Mouse (Mus musculus) stomach, embryonic 15.5 days (tissue): ENCODE results near the gene Kif28. TPM values are rescaled to one million over a fixed set of nuclear protein-coding genes. Genes with fewer than 3 reads are reported as not detected.
"Not testable (repeated sequence)": the region's sequence is repeated elsewhere in the genome, so short reads cannot be mapped to it uniquely, and the experiment has no call there.

Experiments
- ATAC-seq: fragments of 200-750 bp; cut with Nextera tagmentation; 2 replicates; pipeline ENCODE4 v1.8.0; 2017; ENCODE audit warnings: low read depth, moderate number of reproducible peaks, moderate TSS enrichment; ENCODE audit not compliant: insufficient read depth, low FRiP score
- H3K27ac ChIP-seq: fragments of 300-500 bp; sonication (generic); 2 replicates; pipeline ENCODE4 v1.5.1; 2015; ENCODE audit warnings: mild to moderate bottlenecking, inconsistent platforms
- H3K27me3 ChIP-seq: fragments of 300-500 bp; sonication (generic); replicated peaks from 2 replicates; pipeline ENCODE4 v1.6.1; 2015; ENCODE audit warnings: inconsistent platforms
- H3K36me3 ChIP-seq: fragments of 300-500 bp; sonication (generic); 2 replicates; pipeline ENCODE4 v1.6.1; 2015; ENCODE audit warnings: inconsistent platforms
- H3K4me1 ChIP-seq: fragments of 300-500 bp; sonication (generic); 2 replicates; pipeline ENCODE4 v1.6.1; 2015; ENCODE audit warnings: inconsistent platforms
- H3K4me2 ChIP-seq: fragments of 300-500 bp; sonication (generic); 2 replicates; pipeline ENCODE4 v1.6.1; 2015; ENCODE audit warnings: mild to moderate bottlenecking, inconsistent platforms
- H3K4me3 ChIP-seq: fragments of 300-500 bp; sonication (generic); replicated peaks from 2 replicates; pipeline ENCODE4 v1.5.1; 2015; ENCODE audit warnings: inconsistent platforms
- H3K9ac ChIP-seq: fragments of 300-500 bp; sonication (generic); 2 replicates; pipeline ENCODE4 v1.6.1; 2015; ENCODE audit warnings: inconsistent platforms
- H3K9me3 ChIP-seq: fragments of 300-500 bp; sonication (generic); 2 replicates; pipeline ENCODE4 v1.6.1; 2016; ENCODE audit warnings: inconsistent platforms
- WGBS: fragments of 180-500 bp; shearing (Covaris S2); methylation state at CpG from one replicate; pipeline ENCODE4 v1.1.7; 2015; 5-methylcytosine and 5-hydroxymethylcytosine counted together
- polyA plus RNA-seq: library from polyadenylated mRNA; unstranded; fragments of >200 nt; fragmentation: Nextera tagmentation; extraction: Ambion mirVana; gene quantifications from 2 replicates; pipeline ENCODE4 v1.2.1, GENCODE M21; 2015

Gene Kif28
- polyA plus RNA-seq, 1 experiment from 2014 or later = 0.05 TPM

DNA sequence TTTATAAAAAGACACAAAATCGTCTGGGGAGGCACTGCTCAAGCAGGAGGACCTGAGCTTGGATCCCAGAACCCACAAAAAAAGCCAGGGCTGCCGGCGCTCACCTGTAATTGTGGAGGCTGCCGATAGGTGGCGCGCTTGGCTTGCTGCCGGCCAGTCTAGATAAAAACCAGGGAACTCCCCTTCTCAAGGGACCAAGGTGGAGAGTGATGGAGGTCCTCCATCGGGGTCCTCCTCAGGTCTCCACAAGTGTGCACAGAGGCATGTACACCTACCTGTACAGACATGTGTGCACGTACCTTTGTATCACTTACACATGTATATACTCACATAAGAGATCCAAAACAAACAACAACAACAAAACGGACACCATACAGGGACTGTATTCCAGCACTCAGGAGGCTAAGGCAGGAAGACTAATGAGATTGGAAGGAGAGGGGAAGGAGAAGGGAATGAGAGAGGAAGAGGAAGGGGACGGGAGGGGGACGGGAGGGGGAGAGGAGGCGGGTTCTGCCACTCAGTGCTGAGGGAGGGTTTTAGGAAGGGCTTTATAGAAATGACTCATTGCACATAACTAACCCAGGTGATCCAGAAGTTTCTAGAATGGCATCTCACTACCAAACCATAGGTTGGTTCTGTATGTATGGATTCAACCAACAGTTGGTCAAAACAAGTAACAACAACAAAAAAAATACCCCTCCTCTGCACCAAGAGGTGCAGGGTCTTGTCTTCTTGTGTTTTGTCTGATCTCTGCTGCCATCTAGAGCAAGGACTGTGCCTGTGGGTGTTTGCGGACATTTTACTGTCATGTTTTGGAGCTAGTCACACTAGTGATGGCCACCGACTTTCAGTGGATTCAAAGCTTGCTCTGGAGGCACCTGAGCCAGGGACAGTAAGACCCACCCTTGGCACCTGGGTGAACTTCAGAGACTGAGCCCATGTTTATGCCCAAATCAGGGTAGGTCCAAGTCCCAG, 10.3 kb downstream of the Kif28 start:
- no peaks in the 10 kb centered on the region for H3K36me3 ChIP-seq
- no peak; the same call in 1 of the 2 replicates for ATAC-seq
- H3K9ac ChIP-seq = no peak overlapping the region
- no peak overlapping the region for H3K27ac ChIP-seq
- 29% methylated on average over 15 of the region's 15 CpGs for WGBS
- no peak overlapping the region for H3K4me3 ChIP-seq
- H3K9me3 ChIP-seq = no peaks in the 10 kb centered on the region
- no peak overlapping the region for H3K4me2 ChIP-seq
- no peaks in the 10 kb centered on the region for H3K4me1 ChIP-seq
- H3K27me3 ChIP-seq = no peaks in the 10 kb centered on the region

DNA sequence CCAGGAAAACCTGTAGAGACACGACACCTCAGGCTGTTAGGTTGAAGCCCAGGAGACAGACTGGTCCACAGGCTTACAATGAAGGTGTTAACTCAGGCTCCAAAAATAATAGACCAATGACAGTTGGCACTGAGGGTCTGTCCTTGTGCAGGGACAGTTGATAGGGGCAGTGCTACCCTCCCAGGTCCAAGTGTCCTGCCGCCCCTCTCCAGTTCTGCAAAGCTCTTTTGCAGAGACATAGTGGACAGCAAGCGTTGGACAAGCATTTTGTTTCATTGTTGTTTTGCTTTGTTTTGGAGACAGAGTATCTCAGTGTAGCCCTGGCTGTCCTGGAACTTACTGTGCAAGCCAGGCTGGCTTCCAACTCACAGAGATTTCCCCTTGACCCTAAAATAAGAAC, 13.7 kb downstream of the Kif28 start:
- Histone ChIP-seq H3K4me1 (no peaks in the 10 kb centered on the region), H3K27me3 (no peaks in the 10 kb centered on the region), H3K4me3 (no peak overlapping the region), H3K27ac (no peak overlapping the region), H3K4me2 (no peak overlapping the region), H3K9ac (no peak overlapping the region), H3K36me3 (no peaks in the 10 kb centered on the region), H3K9me3 (no peaks in the 10 kb centered on the region)
- no peak for ATAC-seq
- WGBS = 90% methylated on average over 3 of the region's 3 CpGs

DNA sequence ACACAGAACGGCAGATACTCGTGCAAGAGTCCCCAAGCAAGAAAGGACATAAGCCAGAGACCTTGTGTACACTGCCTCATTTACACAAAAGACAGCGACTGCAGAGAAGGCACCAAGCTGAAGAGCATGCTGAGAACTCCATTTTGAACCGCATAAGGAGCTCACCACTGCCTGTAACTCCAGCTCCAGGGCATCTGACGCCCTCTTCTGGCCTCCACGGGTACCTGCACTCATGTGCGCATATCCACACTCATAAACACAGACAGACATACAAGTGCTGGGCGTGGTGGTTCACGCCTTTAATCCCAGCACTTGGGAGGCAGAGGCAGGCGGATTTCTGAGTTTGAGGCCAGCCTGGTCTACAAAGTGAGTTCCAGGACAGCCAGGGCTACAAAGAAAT, 16.4 kb downstream of the Kif28 start:
- Histone ChIP-seq H3K4me1 (no peaks in the 10 kb centered on the region), H3K9me3 (no peaks in the 10 kb centered on the region), H3K27ac (no peak overlapping the region), H3K4me2 (no peak overlapping the region), H3K4me3 (no peak overlapping the region), H3K9ac (no peak overlapping the region), H3K27me3 (no peaks in the 10 kb centered on the region), H3K36me3 (no peaks in the 10 kb centered on the region)
- 85% methylated on average over 10 of the region's 10 CpGs for WGBS
- no peak for ATAC-seq

DNA sequence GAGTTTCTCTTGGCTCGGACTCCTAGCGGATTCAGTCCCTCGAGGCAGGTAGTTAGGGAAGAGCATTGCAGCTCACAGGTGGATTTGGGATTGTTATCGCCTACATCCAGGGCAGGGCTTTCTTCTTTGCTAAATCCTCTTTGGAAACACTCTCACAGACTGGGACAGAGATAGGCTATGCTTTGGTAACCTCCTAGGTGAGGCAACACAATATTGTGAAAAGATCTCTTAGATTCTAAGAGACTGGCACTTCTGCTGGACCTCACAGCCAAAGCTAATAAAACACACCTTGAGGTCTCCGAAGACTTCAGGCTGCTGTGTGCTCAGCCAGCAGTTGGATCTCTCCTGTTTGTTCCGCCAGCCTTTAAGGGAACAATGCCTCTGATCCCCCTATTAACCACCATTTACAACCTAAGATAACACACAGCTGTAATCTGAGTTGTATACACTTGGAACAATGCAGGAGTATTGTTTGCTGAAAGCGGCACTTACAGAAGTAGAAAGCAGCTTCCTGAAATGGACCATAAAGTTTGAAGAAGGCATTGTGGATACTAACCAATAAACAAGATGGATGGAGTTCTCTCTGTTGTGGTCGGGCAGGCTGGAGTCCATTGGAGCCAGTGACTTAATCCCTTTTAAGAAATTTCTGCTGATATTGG, 22.1 kb downstream of the Kif28 start:
- no peak for ATAC-seq
- no peak overlapping the region for H3K27ac ChIP-seq
- H3K36me3 ChIP-seq = no peaks in the 10 kb centered on the region
- H3K4me2 ChIP-seq = no peak overlapping the region
- no peaks in the 10 kb centered on the region for H3K27me3 ChIP-seq
- WGBS = 61% methylated on average over 8 of the region's 8 CpGs
- H3K9me3 ChIP-seq = no peaks in the 10 kb centered on the region
- H3K4me3 ChIP-seq = no peak overlapping the region
- no peaks in the 10 kb centered on the region for H3K4me1 ChIP-seq
- H3K9ac ChIP-seq = no peak overlapping the region

DNA sequence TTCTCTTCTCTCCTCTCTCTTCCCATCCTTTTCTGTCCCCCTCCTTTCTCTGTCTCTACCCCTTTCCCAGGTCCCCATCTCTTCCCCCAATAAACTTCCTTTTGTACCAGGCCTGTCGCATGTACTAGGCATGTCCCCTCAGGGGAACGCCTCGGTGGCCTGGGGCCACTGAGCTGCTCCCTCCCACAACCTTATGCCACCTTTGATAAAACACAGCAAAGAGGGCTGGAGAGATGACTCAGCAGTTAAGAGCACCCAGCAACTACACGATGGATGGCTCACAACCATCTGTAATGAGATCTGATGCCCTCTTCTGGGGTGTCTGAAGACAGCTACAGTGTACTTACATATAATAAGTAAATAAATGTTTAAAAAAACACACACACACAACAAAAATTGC, 29.3 kb downstream of the Kif28 start:
- H3K4me2 ChIP-seq = no peak overlapping the region
- no peaks in the 10 kb centered on the region for H3K9me3 ChIP-seq
- ATAC-seq = no peak; the same call in 1 of the 2 replicates
- no peaks in the 10 kb centered on the region for H3K27me3 ChIP-seq
- no peak overlapping the region for H3K4me3 ChIP-seq
- H3K27ac ChIP-seq = no peak overlapping the region
- WGBS = 83% methylated on average over 4 of the region's 4 CpGs
- H3K36me3 ChIP-seq = no peaks in the 10 kb centered on the region
- no peaks in the 10 kb centered on the region for H3K4me1 ChIP-seq
- H3K9ac ChIP-seq = no peak overlapping the region

DNA sequence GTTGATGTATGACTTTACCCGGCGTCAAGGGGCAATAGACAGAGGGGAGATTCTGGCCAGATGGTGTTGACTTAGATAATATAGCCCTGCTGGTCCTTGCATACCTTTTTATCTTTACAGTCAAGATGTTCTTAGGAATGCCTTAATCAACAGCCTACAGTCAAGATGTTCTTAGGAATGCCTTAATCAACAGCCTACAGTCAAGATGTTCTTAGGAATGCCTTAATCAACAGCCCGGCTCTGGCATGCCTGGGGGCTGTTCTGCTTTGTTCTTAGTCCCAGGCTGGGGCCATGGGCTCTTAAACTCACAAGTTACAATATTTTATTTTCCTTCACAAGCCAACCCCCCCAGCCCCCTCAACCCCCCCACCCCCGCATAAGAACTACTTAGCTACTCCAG, 29.8 kb downstream of the Kif28 start:
- H3K36me3 ChIP-seq, H3K9ac ChIP-seq, ATAC-seq, H3K4me3 ChIP-seq, H3K27ac ChIP-seq, H3K4me1 ChIP-seq, H3K27me3 ChIP-seq, H3K4me2 ChIP-seq, H3K9me3 ChIP-seq: not testable (repeated sequence)
- WGBS = 83% methylated on average over 4 of the region's 4 CpGs

DNA sequence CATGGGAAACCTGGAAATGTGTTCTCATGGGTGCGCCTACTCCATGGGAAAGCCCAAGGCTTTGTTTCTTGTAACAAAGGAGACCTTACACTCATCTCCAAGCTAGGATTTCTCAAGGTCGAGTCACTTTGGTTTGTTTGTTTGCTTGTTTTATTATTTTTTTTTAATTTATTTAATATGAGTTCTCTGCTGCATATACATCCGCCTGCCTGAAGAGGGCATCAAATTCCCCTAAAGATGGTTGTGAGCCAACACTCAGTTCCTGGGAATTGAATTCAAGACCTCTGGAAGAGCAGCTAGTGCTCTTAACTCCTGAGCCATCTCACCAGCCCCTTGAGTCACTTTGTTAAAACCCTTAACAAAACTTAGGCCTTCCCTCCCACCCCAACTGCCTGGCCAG, 31.7 kb downstream of the Kif28 start:
- H3K27ac ChIP-seq = no peak overlapping the region
- H3K9ac ChIP-seq = no peak overlapping the region
- H3K9me3 ChIP-seq = no peaks in the 10 kb centered on the region
- 89% methylated on average over 3 of the region's 3 CpGs for WGBS
- ATAC-seq = no peak
- no peak overlapping the region for H3K4me3 ChIP-seq
- no peak overlapping the region for H3K4me2 ChIP-seq
- H3K36me3 ChIP-seq = no peaks in the 10 kb centered on the region
- no peaks in the 10 kb centered on the region for H3K4me1 ChIP-seq
- no peaks in the 10 kb centered on the region for H3K27me3 ChIP-seq

DNA sequence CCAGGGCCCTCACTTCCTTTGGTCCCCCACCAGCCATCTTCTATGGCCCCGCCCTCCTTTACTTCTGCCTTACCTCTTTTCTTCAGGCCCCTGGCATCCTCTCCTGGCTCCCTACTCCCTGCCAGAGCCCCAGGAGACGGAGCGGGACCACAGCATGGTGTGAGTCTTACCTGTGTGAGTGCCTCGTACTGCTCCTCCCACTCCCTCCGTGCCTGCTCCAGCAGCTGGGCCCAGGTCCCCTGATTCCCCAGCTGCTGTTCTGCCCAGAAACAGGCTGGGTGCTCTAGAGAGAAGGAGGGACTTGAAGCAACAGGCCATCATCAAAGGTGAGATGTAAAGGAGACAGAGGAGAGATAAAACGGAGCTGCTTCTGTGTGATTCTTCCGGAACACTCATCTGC, 32.4 kb downstream of the Kif28 start:
- ATAC-seq = no peak
- Histone ChIP-seq H3K36me3 (no peaks in the 10 kb centered on the region), H3K9ac (no peak overlapping the region), H3K27me3 (no peaks in the 10 kb centered on the region), H3K27ac (no peak overlapping the region), H3K9me3 (no peaks in the 10 kb centered on the region), H3K4me2 (no peak overlapping the region), H3K4me3 (no peak overlapping the region), H3K4me1 (no peaks in the 10 kb centered on the region)
- 79% methylated on average over 7 of the region's 7 CpGs for WGBS

DNA sequence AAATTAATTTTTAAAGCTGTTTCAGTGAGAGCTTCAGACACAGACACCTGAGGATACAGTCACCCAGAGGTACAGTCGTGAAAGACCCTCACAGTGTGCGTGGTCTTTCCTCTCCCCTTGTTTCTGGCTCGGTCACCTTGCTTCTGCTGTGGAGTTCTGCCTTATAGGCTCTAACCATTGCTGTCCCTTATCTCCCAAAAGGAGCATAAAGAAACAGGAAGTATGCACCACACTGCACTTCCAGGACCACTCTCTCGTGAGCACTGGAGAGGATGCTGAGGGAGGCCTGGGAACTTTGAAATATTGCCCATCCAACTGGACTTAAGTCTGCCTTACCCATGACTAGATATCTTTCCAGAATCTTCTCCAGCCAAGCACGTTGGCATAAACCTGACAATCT, 34.3 kb downstream of the Kif28 start:
- no peak for ATAC-seq
- WGBS = 86% methylated on average over 5 of the region's 5 CpGs
- H3K36me3 ChIP-seq = no peaks in the 10 kb centered on the region

DNA sequence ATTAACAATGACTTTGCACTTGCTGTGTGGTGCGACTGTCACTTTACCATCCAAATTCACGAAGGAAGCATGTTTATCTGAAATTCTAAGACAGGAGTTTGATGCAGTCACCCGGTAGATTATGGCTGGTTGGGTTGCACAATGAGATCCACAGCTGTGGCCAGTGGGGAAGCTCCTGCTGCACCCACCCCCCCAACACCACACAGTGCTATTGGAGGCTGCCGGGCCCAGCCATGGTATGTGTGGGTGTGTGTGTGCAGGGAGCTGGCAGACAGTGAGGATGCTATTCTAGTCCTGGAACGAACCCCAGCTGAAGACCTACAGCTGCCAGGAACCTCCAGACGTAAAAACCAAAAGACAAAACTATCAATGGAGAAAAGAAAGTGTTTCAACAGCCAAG, 35.7 kb downstream of the Kif28 start:
- ATAC-seq = peak; percentile 43; the same call in 1 of the 2 replicates

More for the DNA sequence above, 34.3 kb downstream of the Kif28 start:
- Histone ChIP-seq H3K27ac (no peak overlapping the region), H3K4me2 (no peak overlapping the region), H3K27me3 (no peaks in the 10 kb centered on the region), H3K9me3 (no peaks in the 10 kb centered on the region), H3K9ac (no peak overlapping the region), H3K4me3 (no peak overlapping the region), H3K4me1 (no peaks in the 10 kb centered on the region)

DNA sequence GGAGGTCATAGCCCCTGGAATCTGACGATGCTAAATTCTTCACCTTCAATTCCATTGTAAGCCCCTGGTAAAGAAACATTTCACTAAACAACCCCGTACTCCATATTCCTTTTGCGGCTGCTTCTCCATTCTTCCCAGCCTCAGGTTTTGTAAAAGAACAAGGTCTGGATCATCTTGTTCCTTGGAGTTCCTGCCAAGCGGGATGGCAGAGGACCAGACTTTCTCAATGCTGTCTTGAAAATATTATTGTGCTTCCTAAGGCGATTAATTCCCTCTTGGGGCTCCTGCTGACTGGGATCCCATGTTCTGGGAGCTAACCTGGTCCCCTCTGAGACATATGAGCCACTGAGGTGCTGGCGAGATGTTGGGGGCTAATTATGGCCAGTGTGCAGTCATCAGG, 39.9 kb downstream of the Kif28 start:
- no peak for ATAC-seq
- no peak overlapping the region for H3K4me3 ChIP-seq
- WGBS = 84% methylated on average over 6 of the region's 6 CpGs
- no peak overlapping the region for H3K4me2 ChIP-seq
- no peaks in the 10 kb centered on the region for H3K9me3 ChIP-seq
- H3K27me3 ChIP-seq = no peaks in the 10 kb centered on the region
- H3K4me1 ChIP-seq = no peaks in the 10 kb centered on the region
- no peaks in the 10 kb centered on the region for H3K36me3 ChIP-seq
- H3K9ac ChIP-seq = no peak overlapping the region
- H3K27ac ChIP-seq = no peak overlapping the region

More for the DNA sequence above, 35.7 kb downstream of the Kif28 start:
- Histone ChIP-seq H3K4me2 (no peak overlapping the region), H3K4me1 (no peaks in the 10 kb centered on the region), H3K27ac (no peak overlapping the region), H3K4me3 (no peak overlapping the region), H3K9ac (no peak overlapping the region), H3K27me3 (no peaks in the 10 kb centered on the region), H3K36me3 (no peaks in the 10 kb centered on the region), H3K9me3 (no peaks in the 10 kb centered on the region)
- 53% methylated on average over 6 of the region's 6 CpGs for WGBS

DNA sequence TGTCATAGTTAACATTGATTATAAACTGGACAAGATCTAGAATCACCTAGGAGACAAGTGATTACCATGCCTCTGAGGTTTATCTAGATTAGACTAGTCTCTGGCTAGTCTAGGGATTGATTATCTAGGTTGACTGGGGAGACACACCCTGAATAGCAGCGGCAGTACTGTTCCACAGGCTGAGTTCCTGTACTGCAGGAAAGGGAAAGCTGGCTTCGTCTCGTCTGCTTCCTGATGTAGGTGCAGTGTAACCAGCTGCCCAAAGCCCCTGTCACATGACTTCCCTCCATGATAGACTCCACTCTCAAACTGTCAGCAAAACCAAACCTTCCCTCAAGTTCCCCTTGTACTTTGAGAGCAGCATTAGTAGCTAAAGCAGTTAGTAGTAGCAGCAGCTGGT, 40.9 kb downstream of the Kif28 start:
- no peak overlapping the region for H3K4me2 ChIP-seq
- no peak overlapping the region for H3K9ac ChIP-seq
- WGBS = 55% methylated on average over 3 of the region's 3 CpGs
- H3K4me1 ChIP-seq = no peaks in the 10 kb centered on the region
- H3K36me3 ChIP-seq = no peaks in the 10 kb centered on the region
- no peak overlapping the region for H3K27ac ChIP-seq
- ATAC-seq = no peak
- H3K27me3 ChIP-seq = no peaks in the 10 kb centered on the region
- H3K9me3 ChIP-seq = no peaks in the 10 kb centered on the region
- H3K4me3 ChIP-seq = no peak overlapping the region
